Mouse (Mus musculus): ENCODE data around the gene Lyrm2. TPM values are rescaled to one million over a fixed set of nuclear protein-coding genes. Genes with fewer than 3 reads are reported as not detected.

Lyrm2 gene
- total and polyA plus RNA-seq, 2 experiments from 2014 or later: 31.9 to 114 TPM

DNA sequence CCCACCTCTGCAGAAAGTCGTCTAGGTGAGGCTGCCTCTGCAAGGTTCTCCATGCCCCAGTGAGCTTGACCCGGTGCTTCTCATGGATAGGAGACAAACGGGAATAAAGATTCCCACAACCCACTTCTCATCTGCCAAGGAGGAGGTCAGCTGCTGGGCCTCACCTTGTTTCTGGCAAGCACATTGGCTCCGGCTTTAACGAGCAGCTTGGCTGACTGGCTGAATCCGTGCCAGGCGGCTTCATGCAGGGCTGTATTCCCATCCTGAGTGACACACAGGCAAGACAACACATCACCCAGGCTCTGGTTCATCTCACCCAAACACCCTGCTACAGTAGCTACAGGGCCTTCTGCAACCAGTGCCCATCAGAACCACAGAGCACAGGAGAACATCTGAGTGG is 26.9 kb downstream of the Lyrm2 start:
- H3K27ac ChIP-seq: no peak overlapping the region
- H3K4me1 ChIP-seq (ENCODE audit: insufficient read depth, low read length): no peaks in the 10 kb centered on the region; the same call in 1 of the 2 replicates
- H3K9me3 ChIP-seq (ENCODE audit: low read length): no peaks in the 10 kb centered on the region
- no peaks in the 10 kb centered on the region for H3K27me3 ChIP-seq (ENCODE audit: insufficient read depth, low read length)
- H3K4me3 ChIP-seq (ENCODE audit: low read length): no peak overlapping the region
- no peak overlapping the region for H3K9ac ChIP-seq (replicated peaks; ENCODE audit: low read length)
- H3K4me2 ChIP-seq (ENCODE audit: low read depth, low read length): no peak overlapping the region
- ATAC-seq: peak; percentile 65
- no peak for TF ChIP-seq CTCF (IDR thresholded peaks at IDR 0.05; ENCODE audit: low read depth)
- DNase-seq (ENCODE audit: low spot score): peak; percentile 82
- H3K36me3 ChIP-seq (ENCODE audit: insufficient read depth, low read length): no peaks in the 10 kb centered on the region
- 38% methylated on average over 7 of the region's 7 CpGs for WGBS

DNA sequence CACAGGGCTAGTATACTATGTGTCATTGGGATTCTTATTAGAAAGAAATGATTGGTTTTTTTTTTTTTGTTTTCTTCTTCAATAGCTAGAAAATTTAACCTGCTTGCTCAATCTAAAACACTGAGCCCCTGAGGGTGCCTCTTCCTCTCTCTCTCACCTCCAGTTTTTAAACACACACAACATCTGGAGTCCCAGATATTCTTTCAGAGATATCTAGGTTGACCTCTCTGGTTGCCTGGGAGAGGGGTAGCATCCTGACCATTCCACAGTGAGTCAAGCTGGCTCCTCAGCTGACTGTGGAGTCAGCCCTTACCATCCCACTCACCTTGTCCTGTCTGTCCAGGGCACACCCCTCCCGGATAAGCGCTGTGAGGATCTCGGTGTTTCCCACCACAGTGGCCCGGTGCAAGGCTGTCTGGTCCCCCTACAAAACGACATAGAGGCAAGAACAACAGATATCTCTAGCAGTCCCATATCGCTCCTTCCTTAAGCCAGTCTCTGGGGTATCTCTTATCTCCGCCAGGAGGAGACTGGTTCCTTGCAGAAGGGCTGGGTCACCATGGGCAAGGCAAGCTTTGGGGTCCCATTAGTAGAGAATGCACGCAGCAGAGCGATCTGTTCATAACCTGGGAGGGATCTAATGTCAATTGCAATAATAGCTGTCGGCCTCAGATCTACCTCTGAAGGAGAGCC is 28.5 kb downstream of the Lyrm2 start:
- H3K9ac ChIP-seq (replicated peaks; ENCODE audit: low read length): no peak overlapping the region
- no peak for TF ChIP-seq CTCF (IDR thresholded peaks at IDR 0.05; ENCODE audit: low read depth)

DNA sequence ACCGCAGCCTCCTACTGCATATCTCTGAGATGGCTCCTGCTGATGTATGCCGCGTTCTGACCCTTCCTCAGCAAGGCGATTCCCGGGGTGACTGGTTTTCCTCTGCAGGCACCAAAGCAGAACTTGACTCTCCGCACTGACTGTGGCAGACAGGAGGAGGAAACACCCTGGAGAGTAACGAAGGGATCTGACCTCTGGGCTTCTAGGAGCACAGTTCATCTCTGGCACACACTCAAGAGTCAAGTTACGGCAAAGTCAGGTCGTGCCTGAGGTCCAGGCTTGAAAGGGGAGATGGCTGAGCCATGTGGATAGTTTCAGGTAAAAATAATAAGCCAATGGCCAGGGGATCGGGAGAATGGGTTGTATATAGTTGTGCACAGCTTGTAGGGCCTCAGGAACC is 29.3 kb downstream of the Lyrm2 start:
- Histone ChIP-seq H3K4me3 (ENCODE audit: low read length) (no peak overlapping the region), H3K36me3 (ENCODE audit: insufficient read depth, low read length) (no peaks in the 10 kb centered on the region), H3K4me2 (ENCODE audit: low read depth, low read length) (no peak overlapping the region), H3K9ac (replicated peaks; ENCODE audit: low read length) (no peak overlapping the region), H3K4me1 (ENCODE audit: insufficient read depth, low read length) (no peaks in the 10 kb centered on the region; the same call in 1 of the 2 replicates), H3K27ac (no peak overlapping the region), H3K9me3 (ENCODE audit: low read length) (no peaks in the 10 kb centered on the region), H3K27me3 (ENCODE audit: insufficient read depth, low read length) (no peaks in the 10 kb centered on the region)
- DNase-seq (ENCODE audit: low spot score) (no peak), ATAC-seq (no peak)
- TF ChIP-seq CTCF (IDR thresholded peaks at IDR 0.05; ENCODE audit: low read depth): no peak
- 73% methylated on average over 10 of the region's 10 CpGs for WGBS

More for the DNA sequence above, 28.5 kb downstream of the Lyrm2 start:
- Histone ChIP-seq H3K36me3 (ENCODE audit: insufficient read depth, low read length) (no peaks in the 10 kb centered on the region), H3K9me3 (ENCODE audit: low read length) (no peaks in the 10 kb centered on the region), H3K4me3 (ENCODE audit: low read length) (no peak overlapping the region), H3K4me1 (ENCODE audit: insufficient read depth, low read length) (no peaks in the 10 kb centered on the region; the same call in 1 of the 2 replicates), H3K27me3 (ENCODE audit: insufficient read depth, low read length) (no peaks in the 10 kb centered on the region), H3K27ac (no peak overlapping the region), H3K4me2 (ENCODE audit: low read depth, low read length) (no peak overlapping the region)
- DNase-seq (ENCODE audit: low spot score) (no peak), ATAC-seq (no peak)
- WGBS: 91% methylated on average over 10 of the region's 10 CpGs

DNA sequence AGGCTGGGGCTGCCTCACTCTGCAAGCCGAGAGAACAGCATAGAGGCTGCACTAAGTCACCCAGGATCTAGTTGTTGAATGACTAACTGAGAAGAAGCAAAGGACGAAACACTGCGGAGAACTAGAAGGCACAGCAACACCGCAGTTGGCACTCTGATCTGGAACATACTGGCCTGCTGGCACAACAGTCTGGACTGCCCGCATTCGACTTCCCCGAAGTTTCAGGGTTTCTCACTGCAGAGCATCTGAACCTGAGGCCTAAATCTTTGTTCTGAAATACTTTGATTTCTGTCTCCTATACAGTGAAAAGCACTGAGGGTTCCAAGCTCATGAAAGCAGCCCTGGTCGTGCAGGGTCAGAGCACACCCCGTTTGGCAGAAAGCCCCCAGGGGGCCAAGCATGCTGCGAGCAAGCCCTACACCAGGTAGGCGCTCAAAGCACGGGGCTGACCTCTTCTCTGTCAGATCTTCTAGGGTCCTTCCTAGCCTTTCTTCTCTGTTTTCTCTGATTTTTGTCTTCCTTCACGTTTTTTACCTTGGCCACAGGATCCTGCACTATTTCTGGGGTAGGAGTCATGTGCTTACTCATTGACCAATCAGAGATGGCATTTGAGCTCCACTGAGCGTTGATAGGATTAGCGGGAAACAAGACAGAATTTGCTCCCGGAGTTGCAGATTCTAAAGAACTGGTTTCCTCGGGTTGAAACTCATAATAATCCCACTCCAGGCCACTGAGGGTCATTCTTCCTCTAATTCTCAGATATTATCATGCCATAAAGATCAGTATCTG is 33.6 kb downstream of the Lyrm2 start:
- Histone ChIP-seq H3K4me3 (ENCODE audit: low read length) (peak overlapping the region; percentile 14; the same call in 1 of the 2 replicates), H3K9me3 (ENCODE audit: low read length) (no peaks in the 10 kb centered on the region), H3K36me3 (ENCODE audit: insufficient read depth, low read length) (no peaks in the 10 kb centered on the region), H3K27me3 (ENCODE audit: insufficient read depth, low read length) (no peaks in the 10 kb centered on the region), H3K9ac (replicated peaks; ENCODE audit: low read length) (no peak overlapping the region), H3K4me1 (ENCODE audit: insufficient read depth, low read length) (peaks cover 4% of the 10 kb centered on the region; the same call in 1 of the 2 replicates), H3K4me2 (ENCODE audit: low read depth, low read length) (peak overlapping the region; percentile 48), H3K27ac (no peak overlapping the region)
- peak; percentile 52 for DNase-seq (ENCODE audit: low spot score)
- WGBS: 42% methylated on average over 17 of the region's 17 CpGs
- no peak for TF ChIP-seq CTCF (IDR thresholded peaks at IDR 0.05; ENCODE audit: low read depth)
- peak; percentile 63 for ATAC-seq

DNA sequence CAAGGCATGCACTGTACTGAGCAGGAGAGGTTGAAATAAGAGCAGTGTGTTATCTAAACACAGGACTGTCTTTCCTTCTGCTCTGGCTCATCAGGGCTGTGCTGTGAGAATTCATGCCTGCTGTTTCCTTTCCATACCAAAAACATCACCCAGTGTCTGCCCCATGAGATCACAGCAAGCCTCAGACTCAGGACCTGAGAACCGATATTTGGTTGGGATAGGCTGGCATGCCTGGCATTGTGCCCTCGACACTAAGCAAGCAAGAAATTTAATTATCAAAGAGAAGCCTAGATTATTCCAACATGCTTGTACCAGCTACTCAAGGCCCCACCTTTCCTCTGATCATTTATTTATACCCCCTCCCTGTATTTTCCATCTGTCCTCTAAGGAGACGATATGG is 34.5 kb downstream of the Lyrm2 start:
- Histone ChIP-seq H3K4me1 (ENCODE audit: insufficient read depth, low read length) (peaks cover 4% of the 10 kb centered on the region; the same call in 1 of the 2 replicates), H3K4me2 (ENCODE audit: low read depth, low read length) (no peak overlapping the region), H3K36me3 (ENCODE audit: insufficient read depth, low read length) (no peaks in the 10 kb centered on the region), H3K9me3 (ENCODE audit: low read length) (no peaks in the 10 kb centered on the region), H3K27ac (no peak overlapping the region), H3K27me3 (ENCODE audit: insufficient read depth, low read length) (no peaks in the 10 kb centered on the region), H3K4me3 (ENCODE audit: low read length) (no peak overlapping the region), H3K9ac (replicated peaks; ENCODE audit: low read length) (no peak overlapping the region)
- ATAC-seq (no peak), DNase-seq (ENCODE audit: low spot score) (no peak)
- no peak for TF ChIP-seq CTCF (IDR thresholded peaks at IDR 0.05; ENCODE audit: low read depth)
- 63% methylated on average over 3 of the region's 3 CpGs for WGBS

DNA sequence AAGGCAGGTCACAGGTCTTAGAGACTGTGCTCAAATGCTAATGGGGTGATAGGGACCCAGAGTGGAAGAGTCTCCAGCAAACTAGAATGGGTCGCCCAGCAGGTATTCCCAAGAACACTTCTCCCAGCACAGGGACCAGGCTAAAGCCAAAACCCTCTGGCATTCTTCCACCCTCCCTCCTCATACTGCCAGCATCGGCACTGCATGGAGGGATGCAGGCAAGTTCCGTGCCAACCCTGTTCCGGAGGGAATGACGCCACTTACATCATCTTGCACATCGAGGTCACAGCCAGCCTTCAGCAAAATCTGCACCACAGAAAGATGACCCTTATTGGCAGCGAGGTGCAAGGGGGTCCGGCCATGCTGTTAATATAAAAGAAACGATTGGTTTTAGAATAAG is 36.0 kb downstream of the Lyrm2 start:
- no peak for TF ChIP-seq CTCF (IDR thresholded peaks at IDR 0.05; ENCODE audit: low read depth)
- peak; percentile 65 for DNase-seq (ENCODE audit: low spot score)

More for the DNA sequence above, 36.0 kb downstream of the Lyrm2 start:
- Histone ChIP-seq H3K4me3 (ENCODE audit: low read length) (no peak overlapping the region), H3K9me3 (ENCODE audit: low read length) (no peaks in the 10 kb centered on the region), H3K27ac (no peak overlapping the region), H3K27me3 (ENCODE audit: insufficient read depth, low read length) (no peaks in the 10 kb centered on the region), H3K36me3 (ENCODE audit: insufficient read depth, low read length) (no peaks in the 10 kb centered on the region), H3K4me2 (ENCODE audit: low read depth, low read length) (no peak overlapping the region), H3K9ac (replicated peaks; ENCODE audit: low read length) (no peak overlapping the region), H3K4me1 (ENCODE audit: insufficient read depth, low read length) (peaks cover 4% of the 10 kb centered on the region; the same call in 1 of the 2 replicates)
- 57% methylated on average over 9 of the region's 9 CpGs for WGBS
- ATAC-seq: no peak

Data from hindbrain, postnatal 0 days (tissue).